Mouse (Mus musculus) olfactory bulb, adult 2 months (tissue): ENCODE results near the gene Zwilch.

Source experiments
- CTCF ChIP-seq: fragments of 200-500 bp; IDR thresholded peaks from 2 replicates; pipeline ENCODE4 v1.5.1; 2012; ENCODE audit warnings: low read depth, mild to moderate bottlenecking, low read length, moderate library complexity; ENCODE audit not compliant: insufficient read depth
- POLR2A ChIP-seq: fragments of 200-500 bp; IDR thresholded peaks from 2 replicates; pipeline ENCODE4 v1.6.1; 2012; ENCODE audit warnings: mild to moderate bottlenecking, low read depth, low read length, moderate library complexity; ENCODE audit not compliant: insufficient read depth

- TF ChIP-seq POLR2A (no peak), CTCF (no peak)
These were observed 67.6 kb downstream of the Zwilch start for GRCm38 (mm10) chr9:64105301-64105700.
